Mouse (Mus musculus) heart, postnatal 0 days (tissue): ENCODE measurements around the gene Cd244a.

Source experiments
- CTCF ChIP-seq: IDR thresholded peaks from 2 replicates; pipeline ENCODE4 v1.5.1; 2016; ENCODE audit warnings: antibody characterized with exemption, control low read depth, low read depth
- EP300 ChIP-seq: IDR thresholded peaks from 2 replicates; pipeline ENCODE4 v1.6.1; 2016; ENCODE audit warnings: antibody characterized with exemption, low read depth

GRCm38 (mm10) chr1:171531367-171531766 lies 27.6 kb upstream of the Cd244a start:
- no peak for TF ChIP-seq EP300
- TF ChIP-seq CTCF, result no peak
